Mouse (Mus musculus): ENCODE measurements around the gene Limch1. TPM values are rescaled to one million over a fixed set of nuclear protein-coding genes. Genes with fewer than 3 reads are reported as not detected.

Limch1 gene
- total RNA-seq, 4 experiments from 2014 or later: 112 to 133 (median 124) TPM

GRCm38 (mm10) chr5:66784624-66785361 is 39.2 kb downstream of the Limch1 start:
- DNase-seq (ENCODE audit: low spot score in 2 of 2): no peak

DNA sequence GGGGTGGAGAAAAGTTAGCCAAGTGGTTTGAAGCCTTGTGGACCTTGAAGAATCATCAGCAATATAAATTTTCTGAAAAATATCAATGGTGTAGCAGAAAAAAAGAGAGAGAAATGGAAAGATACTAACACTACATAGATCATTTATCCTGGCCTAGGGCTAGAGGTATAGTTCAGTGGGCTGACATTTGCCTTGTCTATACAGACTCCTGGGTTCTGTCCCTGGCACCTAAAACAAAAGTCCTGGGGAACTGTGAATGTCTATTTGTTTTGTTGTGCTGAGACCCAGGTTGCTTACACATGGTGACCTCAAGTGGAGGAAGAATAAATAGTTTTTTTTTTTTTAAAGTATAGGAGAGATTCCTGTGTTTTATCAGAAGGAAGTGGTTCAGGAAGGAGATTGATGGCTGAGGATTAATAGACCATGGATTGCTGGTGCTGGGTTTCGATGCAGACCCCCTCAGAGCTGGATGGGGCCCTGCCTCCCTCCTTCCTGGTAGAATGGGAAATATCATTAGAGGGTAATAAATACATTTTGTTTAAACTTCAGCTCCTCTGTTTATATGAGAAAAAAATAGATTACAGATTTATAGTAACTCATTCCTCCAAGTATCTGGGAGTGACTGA is 40.5 kb downstream of the Limch1 start:
- DNase-seq (ENCODE audit: low spot score in 2 of 2): no peak

- DNase-seq (ENCODE audit: low spot score in 2 of 2): no peak
Observed at GRCm38 (mm10) chr5:66786621-66787061, 41.0 kb downstream of the Limch1 start.

DNA sequence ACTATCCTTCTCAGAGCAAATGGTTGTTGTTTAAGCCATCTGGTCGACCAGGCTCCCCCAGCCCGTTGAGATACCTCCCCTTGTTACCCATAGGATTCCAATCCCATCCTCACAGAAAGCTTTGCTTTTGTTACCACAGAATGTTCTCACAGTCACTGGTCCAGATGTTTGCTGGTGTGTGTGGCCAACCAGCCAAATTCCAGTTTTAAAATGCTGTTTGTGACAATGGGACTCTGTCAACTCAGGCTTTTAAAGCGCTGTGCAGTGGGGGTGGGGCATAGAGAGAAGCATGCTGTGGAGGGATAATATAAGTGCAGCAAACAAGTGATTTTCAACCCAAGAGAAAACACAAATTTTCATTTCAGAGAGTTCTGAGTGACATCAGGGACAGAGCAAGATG is 43.4 kb downstream of the Limch1 start:
- peak in 1 of 2 experiments; percentile 38 for DNase-seq (ENCODE audit: low spot score in 2 of 2)

GRCm38 (mm10) chr5:66791161-66791560 is 45.5 kb downstream of the Limch1 start:
- DNase-seq (ENCODE audit: low spot score in 2 of 2): no peak

- no peak for DNase-seq (ENCODE audit: low spot score in 2 of 2)
Observed at GRCm38 (mm10) chr5:66793251-66793650, 47.6 kb downstream of the Limch1 start.

GRCm38 (mm10) chr5:66797326-66797725 is 51.7 kb downstream of the Limch1 start:
- no peak for DNase-seq (ENCODE audit: low spot score in 2 of 2)

DNA sequence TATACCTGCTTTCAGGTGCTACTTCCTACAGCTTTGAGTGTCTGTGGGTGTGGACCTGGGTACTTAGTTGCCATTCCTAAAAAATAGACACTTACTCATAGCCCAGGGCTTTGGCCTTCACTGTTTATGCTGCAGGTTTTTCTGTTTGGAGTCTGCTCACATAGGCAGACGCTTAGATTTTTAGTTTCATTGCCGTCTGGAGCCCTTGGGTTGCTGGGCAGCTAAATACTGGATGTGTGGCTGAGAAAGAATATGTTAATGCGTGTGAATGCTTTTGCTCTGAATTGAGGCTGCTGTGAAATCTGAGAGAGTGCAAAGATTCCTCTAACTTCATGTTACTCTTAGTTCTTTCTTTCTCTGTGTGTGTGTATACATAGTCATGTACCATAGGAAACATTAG is 52.5 kb downstream of the Limch1 start:
- no peak for DNase-seq (ENCODE audit: low spot score in 2 of 2)

- DNase-seq (ENCODE audit: low spot score in 2 of 2): no peak
Observed at GRCm38 (mm10) chr5:66798591-66799003, 53.0 kb downstream of the Limch1 start.

DNA sequence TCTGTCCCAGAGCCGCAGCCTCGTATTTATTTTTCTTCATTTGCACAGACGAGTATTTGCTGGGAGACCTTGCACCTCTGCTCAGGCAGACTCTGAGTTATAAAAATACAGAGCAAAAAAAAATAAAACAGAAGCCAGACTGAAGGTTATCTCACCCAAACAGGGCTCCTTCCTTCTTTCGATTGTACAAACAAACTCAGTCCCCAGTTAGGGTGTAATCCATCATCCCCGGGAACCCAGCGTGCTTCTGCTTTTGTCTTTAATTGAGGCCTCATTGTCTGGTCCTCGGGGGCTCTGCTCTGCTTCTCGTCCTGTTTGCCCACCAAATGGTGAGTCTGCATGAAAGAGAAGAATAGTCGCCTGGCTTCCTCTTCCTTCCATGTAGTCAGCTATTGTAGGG is 54.6 kb downstream of the Limch1 start:
- no peak for DNase-seq (ENCODE audit: low spot score in 2 of 2)

DNA sequence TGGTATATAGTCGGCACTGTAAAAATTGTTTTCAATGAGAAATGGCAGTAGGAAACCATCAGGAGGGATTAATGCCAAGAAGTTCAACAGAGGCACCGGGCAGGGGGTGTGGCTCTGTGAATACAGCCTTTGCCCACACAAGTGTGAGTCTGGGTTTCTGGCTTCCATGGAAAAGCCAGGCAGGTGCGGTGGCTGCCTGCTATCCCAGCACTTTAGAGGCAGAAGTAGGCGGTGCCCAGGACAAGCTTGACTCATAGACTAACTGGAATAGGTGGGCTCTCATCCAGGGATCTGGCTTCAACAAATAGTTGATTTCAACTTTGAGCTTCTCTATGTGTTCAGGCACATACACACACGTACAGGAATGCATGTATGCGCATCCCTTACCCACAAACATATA is 55.4 kb downstream of the Limch1 start:
- no peak for DNase-seq (ENCODE audit: low spot score in 2 of 2)

DNA sequence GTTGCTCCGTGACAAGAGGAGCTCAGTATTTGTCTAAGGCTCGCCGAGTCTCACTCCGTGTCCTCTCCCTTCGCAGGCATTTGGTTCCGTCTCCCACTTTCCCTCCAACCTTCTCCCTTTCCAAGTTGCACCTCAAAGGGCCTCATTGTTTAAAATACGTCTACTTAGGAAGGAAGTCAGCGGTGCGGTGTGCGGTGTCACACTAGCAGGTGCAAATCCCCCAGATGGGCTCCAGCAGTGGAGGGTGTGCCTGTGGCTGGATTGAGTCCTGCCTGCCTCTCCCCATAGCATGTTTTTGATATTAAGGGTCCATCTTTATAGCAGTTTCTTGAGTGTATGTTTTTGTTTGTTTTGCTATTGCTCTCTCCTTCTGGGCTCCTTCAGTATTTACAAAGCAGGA is 56.6 kb downstream of the Limch1 start:
- no peak for DNase-seq (ENCODE audit: low spot score in 2 of 2)

DNA sequence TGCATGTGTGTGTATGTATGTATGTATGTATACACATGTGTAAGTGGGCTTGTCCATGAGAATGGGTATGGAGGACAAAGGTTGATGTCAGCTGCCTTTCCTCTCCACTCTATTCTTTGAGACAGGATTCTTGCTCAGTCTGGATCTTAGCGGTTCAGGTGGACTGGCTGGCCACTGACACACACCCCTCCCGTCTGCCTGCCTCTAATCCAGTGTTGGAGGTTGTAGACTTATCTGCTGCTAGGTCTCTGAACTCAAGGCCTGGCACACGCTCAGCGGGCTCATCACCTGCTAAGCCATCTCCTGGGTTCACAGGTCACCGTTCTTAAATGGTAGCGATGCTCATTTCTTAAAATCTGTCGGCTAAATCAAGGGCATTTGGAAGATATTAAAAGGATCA is 60.7 kb downstream of the Limch1 start:
- DNase-seq (ENCODE audit: low spot score in 2 of 2): no peak

DNA sequence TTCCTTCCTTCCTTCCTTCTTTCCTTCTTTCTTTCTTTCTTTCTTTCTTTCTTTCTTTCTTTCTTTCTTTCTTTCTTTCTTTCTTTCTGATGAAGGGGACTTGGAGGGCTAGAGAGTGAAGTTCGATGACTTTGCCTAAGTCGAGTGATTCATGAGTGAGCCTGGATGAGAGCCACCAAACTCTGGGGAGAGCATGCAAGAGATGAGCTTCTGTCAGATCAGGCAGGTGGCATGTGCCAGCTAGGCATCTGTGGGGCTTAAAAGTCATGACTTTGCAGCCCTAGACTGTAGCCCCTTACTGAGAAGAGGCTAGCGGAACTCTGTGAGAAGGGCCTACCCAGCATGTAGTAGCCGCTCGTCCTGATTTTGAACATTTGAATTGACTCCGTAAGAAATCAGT is 62.1 kb downstream of the Limch1 start:
- DNase-seq (ENCODE audit: low spot score in 2 of 2): no peak

GRCm38 (mm10) chr5:66809016-66809570 is 63.5 kb downstream of the Limch1 start:
- DNase-seq (ENCODE audit: low spot score in 2 of 2): peak in 1 of 2 experiments; percentile 28

DNA sequence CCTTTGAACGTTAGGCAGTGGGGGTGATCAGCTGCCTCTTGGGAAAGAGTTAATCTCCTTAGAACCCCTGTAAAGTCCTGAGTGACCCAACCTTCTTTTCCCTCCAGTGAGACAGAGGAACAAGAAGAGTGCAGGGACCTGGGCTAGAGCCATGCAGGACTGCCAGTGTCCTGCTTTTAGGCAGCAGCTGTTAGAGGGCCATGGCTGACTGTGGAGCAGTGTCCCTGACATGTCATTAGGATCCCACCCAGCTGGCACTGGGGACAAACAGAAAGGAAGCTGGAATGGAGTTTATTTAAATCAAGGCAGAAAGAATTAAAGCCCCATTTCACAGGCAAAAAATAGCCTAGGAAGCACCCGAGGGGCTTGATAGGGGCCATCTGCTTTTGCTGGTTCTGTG is 64.8 kb downstream of the Limch1 start:
- DNase-seq (ENCODE audit: low spot score in 2 of 2): no peak

DNA sequence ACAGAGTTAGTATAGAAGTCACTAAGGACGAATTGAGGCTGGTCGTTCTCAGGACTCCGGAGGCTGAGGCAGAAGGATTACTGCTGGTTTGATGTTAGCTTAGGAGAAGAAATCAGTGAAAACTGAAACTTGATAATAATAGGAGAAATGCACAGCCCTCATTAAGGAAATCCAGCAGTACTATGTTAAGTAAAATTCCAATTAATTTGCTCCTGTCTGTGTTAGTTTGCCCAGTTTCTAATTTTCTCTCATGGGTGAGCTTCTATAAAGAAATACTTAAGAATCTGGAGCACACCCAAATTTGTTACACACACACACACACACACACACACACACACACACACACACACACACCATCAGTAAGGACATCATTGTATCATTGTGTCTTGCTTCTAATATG is 69.0 kb downstream of the Limch1 start:
- DNase-seq (ENCODE audit: low spot score in 2 of 2): no peak

- DNase-seq (ENCODE audit: low spot score in 2 of 2): no peak
Observed at GRCm38 (mm10) chr5:66815877-66816276, 70.2 kb downstream of the Limch1 start.

DNA sequence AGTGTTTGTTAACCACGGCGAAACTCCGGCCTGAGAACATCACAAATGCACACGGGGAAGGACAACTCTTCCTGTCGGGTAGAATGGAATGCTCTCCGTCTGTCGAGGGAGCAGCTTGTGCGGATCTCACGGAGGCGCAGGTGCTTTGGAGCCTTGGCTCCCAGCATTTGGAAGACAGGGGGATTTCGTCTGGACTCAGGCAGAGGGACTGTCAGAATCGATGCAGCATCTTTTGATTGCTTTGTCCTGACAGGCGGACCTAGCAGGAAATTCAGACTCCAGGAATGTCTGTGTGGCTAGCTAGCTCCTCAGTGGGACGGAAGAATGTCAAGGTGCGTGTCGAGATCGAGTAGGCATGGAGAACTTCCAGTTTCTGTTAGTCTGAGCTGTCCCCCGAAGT is 71.1 kb downstream of the Limch1 start:
- no peak for DNase-seq (ENCODE audit: low spot score in 2 of 2)

DNA sequence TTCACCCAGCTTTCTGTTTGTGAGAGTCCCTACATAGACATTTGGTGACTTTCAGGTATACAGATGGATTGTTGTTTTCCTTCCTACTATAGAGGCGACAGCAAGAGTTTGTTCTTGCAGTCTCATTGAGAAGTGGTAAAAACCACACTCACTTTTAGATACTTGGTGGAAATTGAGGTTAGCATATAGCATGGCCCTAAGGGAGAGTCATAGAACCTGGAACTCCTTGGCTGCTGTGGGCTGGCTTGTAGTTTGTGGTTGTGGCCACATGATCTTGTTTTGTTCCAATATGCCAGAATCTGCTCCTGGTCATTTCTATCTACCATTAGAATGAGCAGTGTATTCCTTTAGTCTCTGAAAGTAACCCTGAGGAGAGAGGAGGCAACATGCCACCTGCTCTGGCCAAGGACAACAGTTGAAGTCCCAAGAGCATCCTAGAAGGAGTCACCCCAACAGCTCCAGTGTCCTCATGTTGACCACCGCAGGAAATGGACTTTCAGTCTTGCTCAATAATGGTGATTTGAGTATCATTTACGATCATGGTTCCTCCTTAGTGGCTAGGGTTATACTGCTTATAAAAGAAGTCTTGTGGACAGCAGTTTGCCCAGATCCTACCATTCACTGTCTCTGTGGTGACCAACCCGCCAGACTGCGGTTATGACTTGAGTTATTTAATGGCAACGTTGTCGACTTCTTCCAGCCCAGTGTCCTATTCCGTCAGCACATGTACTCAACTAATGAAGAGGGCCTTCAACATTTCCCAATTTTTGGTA is 71.7 kb downstream of the Limch1 start:
- DNase-seq (ENCODE audit: low spot score in 2 of 2): no peak

- no peak for DNase-seq (ENCODE audit: low spot score in 2 of 2)
Observed at GRCm38 (mm10) chr5:66822500-66823205, 77.0 kb downstream of the Limch1 start.
